Mouse (Mus musculus): Measurements from ENCODE around the gene Tmem161b.
"Not testable (repeated sequence)": the region's sequence is repeated elsewhere in the genome, so short reads cannot be mapped to it uniquely, and the experiment has no call there.

Tmem161b gene

DNA sequence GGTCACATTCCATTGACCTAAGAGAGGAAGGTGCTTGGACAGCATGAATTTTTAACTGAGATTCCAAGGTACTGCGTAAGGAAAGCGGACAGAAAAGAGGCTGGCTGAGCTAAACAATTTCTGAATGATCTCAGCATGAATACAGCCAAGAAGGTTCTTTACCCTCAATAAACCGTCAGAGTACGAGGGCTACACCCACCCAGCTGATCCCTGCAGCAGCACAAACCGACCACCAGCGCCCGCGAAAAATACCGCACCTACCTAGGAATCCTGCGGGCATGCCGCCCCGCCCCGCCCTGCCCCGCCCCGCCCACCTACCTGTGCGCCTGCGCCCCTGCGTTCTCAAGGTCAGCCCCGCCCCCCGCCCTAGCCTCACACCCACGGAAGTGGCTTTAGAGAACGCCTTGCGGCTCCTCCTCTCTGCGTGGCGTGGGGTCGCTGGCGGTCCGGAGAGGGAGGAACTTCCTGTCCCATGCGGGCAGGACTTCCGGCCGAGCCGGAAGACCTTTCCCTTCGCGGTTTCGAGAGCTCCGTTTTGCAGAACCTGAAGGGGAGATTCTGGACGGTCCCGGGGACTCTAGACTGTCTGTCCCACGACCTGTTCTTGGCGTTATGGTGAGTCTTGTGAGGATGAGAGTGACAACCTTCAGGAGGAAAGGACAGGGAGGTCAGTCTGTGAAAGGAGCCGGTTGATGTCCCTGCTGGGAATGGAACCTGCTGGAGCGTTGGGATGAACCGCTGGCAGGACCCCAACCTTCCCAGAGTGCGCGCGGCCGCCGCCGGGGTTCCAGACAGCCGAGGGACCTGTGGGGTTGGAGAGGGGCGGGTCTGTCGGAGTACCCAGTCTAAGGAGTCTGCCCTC lies at the start of gene Tmem161b:
TSS of gene Tmem161b (plus strand) at position 477 of the 862 bp plus-strand sequence.
- DNase-seq (ENCODE audit: extremely low read depth, insufficient read length, low spot score) = peak; percentile 91

DNA sequence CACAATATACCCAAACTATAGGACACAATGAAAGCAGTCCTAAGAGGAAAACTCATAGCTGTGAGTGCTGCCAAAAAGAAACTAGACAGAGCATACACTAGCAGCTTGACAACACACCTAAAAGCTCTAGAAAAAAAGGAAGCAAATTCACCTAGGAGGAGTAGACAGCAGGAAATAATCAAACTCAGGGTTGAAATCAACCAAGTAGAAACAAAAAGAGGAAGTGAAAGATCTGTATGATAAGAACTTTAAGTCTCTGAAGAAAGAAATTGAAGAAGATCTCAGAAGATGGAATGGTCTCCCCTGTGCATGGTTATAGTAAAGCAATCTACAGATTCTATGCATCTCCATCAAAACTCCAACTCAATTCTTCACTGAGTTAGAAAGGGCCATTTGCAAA lies 36.3 kb upstream of the Tmem161b start:
- not testable (repeated sequence) for DNase-seq (ENCODE audit: extremely low read depth, insufficient read length, low spot score)

DNA sequence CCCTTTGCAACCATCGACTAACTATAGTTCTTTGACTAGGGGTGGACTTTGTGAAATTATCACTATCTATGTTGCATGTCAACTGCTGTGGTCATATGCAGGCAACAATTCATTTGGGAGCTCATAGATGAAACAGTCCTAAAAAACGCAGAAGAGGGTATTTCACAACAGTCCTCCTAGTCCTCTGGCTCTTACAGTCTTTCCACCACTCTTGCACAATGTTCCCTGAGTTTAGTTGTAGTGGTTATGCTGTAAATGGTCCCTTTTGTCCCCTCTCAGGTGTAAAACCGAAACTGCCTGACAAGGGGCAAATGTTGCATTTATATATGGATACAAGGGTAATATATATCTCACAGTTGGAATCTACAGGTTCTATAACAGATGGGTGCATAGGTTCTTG lies 29.4 kb upstream of the Tmem161b start:
- DNase-seq (ENCODE audit: extremely low read depth, insufficient read length, low spot score) = no peak

DNA sequence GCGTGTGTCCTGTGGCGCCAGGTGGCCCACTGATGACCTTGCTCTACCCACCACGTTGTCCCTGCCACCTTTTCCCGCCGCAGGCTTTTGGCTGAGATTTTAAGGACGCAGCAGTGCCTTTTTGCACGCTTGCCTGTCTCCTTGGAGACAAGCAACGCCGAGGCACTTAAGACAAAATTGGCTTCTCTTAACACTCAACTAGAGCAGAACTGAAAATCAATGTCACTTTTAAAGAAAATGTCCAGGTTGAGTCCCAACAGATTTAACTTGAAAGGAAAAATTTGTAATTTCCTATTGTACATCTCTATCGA lies 541 bp downstream of the Tmem161b start:
- DNase-seq (ENCODE audit: extremely low read depth, insufficient read length, low spot score) = no peak

DNA sequence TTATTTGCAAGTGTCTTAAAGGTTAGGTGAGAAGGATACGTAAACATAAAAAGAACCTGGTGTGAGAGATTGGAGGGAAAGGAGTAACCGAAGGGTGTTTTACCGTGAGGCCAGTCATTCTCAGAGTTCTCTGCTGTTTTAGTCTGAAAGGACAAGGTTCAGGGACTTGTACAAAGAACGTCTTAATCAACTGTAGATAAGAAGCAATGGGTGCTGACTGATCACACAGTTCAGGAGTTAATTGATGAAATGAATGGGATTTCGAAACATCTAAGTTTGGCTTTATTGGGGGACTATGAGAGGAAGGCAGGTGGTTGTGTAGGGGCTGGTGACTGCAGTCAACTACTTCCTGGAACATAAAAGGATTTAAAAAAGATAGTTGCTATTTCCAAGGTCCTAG lies 922 bp downstream of the Tmem161b start:
- no peak for DNase-seq (ENCODE audit: extremely low read depth, insufficient read length, low spot score)

DNA sequence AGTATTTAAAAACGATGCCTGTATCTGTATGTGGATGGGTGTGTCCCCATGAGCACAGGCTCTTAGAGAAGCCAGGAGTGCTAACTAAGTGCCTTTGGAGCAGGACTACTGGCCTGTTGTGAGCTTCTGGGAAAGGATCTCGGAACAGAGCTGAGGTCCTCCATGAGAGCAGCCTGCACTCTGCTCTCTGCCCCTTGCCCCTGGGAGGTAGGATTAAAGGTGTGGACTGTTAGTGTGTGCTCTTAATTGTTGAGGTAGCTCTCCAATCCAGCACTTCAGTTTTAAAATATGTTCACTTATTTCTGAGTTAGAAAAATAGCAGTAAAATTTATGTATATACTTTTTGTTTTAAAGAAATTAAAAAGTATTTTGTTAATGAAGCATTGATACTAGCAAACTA lies 11.9 kb downstream of the Tmem161b start:
- no peak for DNase-seq (ENCODE audit: extremely low read depth, insufficient read length, low spot score)

DNA sequence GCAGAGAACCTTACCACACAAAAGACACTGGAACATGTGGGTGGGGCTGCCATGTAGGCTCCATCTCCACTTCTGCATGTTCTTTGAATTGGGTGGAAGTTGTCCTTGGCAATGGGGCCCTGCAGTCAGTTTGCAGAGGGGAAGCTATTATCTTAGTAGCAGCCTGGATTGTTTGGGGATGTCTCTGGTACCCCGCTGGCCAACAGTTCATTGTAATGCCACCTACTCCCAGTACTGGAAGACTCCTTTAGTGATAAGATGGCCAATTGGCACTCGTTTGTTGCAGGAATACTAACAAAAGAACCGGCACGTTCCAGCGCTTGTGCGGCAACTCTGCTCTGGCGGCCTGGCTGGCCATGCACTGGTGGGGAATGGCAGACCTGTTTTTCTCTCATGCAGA lies 14.7 kb downstream of the Tmem161b start:
- DNase-seq (ENCODE audit: extremely low read depth, insufficient read length, low spot score) = no peak

DNA sequence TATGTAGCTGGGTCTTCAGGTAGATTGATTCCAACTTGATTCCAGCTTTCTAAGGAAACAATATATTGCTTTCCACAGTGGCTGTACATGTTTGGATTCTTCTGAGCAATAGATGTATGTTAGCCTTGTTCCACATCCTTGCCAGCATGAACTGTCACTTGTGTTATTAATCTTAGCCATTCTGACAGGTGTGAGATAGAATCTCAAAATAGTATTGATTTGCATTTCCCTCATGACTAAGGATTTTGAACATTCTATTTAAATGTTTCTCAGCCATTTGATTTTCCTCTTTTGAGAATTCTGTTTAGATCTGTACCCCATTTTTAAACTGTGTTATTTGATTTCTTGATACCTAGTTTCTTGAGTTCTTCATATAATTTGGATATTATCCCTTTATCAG lies 16.1 kb downstream of the Tmem161b start:
- DNase-seq (ENCODE audit: extremely low read depth, insufficient read length, low spot score) = no peak

DNA sequence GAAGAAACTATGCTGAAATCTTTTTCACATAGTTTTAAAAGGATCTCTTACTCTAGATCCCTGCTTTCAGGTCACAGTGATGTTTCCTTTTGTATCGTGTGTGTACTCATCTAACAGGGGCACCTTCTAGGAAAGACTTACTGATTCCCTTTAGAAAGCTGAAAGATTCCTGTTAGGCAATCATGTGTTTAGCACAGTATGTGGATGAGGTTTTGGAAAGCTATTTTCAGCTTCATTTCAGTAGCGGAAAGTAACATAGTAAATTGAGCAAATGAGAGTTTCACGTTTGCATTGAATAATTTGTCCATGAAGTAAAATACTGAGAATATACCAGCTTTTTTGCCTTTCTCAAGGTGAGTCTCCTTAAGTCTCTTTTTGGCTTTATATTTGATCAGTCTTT lies 26.0 kb downstream of the Tmem161b start:
- no peak for DNase-seq (ENCODE audit: extremely low read depth, insufficient read length, low spot score)

DNA sequence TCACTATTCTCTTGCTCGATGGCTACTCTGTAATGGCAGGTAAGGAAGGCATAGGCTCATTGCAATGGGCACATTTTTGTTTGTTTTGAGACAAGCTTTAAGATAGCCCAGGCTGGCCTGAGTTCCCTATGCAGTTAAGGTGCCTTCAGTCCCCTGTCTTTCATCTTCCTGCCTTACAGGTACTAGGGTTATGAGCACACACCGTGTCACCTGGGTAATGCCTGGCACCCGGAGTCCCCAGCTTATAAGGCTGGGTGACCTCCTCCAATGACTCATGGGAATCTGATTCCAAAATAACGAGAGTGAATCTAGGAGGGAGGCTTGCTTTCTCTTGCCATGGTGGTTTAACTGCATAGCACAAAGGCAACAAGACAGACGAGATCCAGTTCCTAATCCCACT lies 29.2 kb downstream of the Tmem161b start:
- no peak for DNase-seq (ENCODE audit: extremely low read depth, insufficient read length, low spot score)

DNA sequence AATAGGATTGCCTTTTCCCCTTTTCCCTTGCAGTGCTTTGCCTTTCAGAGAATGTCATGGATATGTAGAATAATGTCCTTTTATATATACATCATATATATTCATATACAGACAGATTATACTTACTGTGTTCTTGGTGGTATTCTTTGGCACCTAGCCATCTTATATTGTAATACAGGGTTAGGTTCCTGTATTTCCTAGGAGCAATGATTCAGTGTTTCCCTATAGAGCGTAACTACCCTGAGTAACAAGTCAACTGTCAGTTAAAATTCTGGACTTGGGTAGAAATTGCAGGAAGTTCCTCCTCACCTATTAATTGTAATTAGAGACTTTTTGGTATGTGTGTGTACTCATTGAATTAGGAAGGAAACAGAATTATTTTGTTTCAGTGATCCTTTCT lies 33.0 kb downstream of the Tmem161b start:
- DNase-seq (ENCODE audit: extremely low read depth, insufficient read length, low spot score) = no peak

DNA sequence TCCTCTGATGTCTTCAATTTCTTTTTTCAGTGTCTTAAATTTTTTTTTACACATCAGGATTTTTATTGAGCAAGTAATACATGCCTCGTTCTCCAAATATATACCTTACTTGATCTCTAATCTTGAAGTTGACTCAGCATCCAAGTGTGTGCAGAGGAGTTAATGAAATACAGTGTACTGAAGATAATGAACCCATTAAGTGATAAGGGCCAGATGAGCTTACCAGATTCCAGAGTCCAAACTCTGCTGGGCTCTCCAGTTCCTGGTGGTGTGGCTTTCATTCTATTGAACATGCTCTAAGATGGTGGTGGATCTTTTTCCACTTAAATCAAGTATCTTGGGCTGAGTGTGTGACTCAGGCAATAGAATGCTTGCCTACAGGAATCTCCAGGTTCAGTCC lies 42.3 kb downstream of the Tmem161b start:
- not testable (repeated sequence) for DNase-seq (ENCODE audit: extremely low read depth, insufficient read length, low spot score)

DNA sequence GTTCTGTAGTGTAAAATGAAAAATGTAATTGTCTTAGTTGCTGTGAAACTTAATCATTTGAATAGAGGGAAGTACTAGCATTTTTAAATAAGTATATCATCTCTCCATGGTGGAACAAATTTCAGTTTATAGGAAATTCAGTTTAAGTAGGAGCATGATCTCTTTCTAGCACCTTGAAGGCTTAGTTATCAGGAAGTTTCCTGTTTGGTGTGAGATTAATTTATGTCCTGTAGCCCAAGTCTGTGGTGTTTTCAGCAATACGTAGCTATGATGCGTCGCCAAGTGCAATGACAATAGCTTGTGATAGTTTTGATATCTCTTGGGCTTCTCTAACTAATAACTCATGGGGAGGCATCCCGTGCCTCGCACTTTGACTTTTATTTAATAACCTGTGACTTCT lies 54.1 kb downstream of the Tmem161b start:
- no peak for DNase-seq (ENCODE audit: extremely low read depth, insufficient read length, low spot score)

DNA sequence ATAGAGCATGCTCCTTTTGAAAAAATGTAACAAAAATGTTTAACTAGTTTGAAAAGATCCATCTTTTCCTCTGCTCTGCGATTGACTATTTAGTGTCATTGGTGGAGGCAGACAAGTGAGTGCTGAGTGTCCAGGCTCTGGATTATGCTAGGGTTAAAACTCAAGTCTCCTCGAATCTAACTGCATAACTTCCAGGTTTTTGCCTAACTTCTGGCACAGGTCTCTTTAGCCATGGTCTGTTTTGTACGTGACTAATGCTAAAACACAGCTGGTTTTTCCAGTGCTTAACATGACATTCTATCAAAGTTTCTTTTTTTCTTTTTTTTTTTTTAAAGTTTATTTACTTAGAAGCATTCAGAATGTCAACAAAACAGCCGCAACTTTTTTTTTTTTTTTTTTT lies 58.3 kb downstream of the Tmem161b start:
- no peak for DNase-seq (ENCODE audit: extremely low read depth, insufficient read length, low spot score)

DNA sequence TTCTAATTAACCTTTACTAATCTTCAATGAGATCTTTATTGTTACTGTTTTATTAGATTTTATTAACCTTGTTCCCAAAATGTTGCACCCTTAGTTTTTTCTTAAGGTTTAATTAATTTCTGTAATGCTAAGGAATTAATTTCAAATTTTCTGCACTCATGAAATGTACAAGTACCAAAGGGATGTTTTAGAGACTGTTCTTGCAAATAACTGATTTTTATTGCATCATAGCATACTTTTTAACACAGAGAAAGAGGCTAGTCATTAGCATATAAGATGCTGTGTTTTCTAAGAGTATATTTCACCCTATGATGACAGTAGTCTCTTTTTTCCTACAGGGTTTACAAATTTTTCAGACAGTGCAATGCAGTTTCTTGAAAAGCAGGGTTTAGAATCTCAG lies 60.9 kb downstream of the Tmem161b start:
- no peak for DNase-seq (ENCODE audit: extremely low read depth, insufficient read length, low spot score)

DNA sequence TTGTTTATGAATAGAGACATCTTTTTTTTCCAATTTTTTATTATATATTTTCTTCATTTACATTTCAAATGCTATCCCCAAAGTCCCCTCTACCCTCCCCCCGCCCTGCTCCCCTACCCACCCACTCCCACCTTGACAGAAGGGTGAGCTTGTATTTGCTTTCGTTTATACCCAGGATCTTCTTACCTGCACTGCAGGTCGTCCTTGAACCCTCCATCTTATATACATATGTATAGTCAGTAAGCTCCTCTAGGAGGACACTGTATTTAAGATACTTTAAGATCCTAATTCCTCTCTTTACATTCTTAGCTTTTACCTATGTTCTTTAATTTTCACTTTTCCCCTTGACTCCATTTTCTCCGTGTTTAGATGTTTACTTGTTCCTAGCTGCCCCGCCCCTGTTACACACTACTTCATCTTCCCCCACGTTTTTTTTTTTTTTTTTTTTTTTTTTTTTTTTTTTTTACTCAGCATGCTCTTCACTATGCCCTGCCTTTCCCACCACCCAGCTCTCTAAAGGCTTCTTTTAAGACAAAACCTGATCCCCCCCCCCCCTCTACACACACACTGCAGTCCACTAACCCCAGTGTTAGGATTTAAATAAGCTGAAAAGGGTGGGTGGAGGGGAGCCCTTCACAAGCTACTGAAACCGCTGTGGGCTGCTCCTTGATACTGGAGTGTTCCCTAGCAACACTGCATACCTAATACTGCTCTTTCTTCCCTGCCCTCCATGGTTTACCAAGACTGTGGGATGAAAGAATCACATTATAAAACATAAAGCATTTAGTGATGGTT lies 62.9 kb downstream of the Tmem161b start:
- no peak for DNase-seq (ENCODE audit: extremely low read depth, insufficient read length, low spot score)

DNA sequence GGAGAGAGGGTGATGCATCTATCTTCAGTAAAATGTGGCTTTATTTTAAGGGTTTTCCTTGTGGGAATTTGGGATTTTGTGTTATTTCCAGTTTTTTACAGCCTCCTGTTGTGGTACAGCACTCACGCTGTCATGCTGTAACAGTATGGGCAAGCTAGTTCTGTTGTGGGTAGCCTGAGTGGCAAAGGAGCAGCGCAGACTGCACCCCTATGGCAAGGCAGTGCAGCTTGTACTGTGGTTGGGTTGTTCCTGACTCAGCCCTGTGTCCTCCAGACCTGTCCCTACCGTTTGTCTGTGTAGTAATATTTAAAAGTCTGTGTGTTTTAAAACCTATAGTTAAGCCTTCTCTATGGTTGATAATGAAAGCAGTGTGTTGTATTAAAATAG lies 63.5 kb downstream of the Tmem161b start:
- no peak for DNase-seq (ENCODE audit: extremely low read depth, insufficient read length, low spot score)

DNA sequence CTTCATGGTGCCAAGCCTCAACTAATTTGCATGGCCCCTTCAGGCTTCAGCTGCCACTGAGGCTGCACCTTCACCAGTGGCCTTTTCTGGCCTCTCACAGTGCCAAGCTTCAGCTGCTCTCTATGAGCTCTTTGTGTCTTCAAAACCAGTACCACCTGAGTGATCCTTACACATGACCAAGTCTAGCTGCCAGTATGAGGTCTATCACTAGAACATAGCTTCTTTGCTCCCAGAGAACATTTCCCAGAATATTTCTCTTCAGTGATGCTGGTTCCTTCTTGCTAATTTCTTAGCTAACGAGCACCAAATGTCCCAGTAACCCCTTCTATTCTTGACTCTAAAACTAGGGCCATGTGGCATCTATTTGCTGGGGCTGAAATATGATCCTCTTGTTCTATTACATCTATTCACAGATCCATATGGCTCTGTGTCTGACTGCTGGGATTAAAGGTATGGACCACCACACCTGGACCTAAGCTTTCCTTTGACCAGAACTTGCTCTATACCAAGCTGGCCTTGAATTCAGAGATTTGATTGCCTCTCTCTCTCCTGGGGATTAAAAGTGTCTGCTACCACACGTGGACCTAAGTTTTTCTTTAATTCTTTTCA lies 77.5 kb downstream of the Tmem161b start:
- no peak for DNase-seq (ENCODE audit: extremely low read depth, insufficient read length, low spot score)

DNA sequence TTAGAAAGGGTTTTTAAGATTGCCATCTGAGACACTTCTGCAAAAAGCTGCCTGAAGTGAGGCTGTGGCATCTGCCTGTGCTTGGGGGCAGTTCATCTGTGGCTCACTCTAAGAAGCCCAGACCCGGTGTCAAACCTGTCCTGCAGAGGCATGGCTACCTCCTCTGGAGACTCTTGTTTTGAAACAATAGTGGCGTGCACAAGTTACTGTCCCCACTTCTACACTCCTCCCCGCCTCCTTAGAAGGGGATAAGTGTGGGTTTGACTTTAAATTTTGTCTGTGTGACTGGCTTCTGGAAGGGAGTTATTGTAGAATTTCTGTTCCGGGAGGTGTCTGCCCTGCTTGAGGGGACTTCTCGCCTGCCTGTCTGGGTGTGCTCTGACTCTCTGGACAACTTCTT lies 121.2 kb downstream of the Tmem161b start:
- DNase-seq (ENCODE audit: extremely low read depth, insufficient read length, low spot score) = no peak

DNA sequence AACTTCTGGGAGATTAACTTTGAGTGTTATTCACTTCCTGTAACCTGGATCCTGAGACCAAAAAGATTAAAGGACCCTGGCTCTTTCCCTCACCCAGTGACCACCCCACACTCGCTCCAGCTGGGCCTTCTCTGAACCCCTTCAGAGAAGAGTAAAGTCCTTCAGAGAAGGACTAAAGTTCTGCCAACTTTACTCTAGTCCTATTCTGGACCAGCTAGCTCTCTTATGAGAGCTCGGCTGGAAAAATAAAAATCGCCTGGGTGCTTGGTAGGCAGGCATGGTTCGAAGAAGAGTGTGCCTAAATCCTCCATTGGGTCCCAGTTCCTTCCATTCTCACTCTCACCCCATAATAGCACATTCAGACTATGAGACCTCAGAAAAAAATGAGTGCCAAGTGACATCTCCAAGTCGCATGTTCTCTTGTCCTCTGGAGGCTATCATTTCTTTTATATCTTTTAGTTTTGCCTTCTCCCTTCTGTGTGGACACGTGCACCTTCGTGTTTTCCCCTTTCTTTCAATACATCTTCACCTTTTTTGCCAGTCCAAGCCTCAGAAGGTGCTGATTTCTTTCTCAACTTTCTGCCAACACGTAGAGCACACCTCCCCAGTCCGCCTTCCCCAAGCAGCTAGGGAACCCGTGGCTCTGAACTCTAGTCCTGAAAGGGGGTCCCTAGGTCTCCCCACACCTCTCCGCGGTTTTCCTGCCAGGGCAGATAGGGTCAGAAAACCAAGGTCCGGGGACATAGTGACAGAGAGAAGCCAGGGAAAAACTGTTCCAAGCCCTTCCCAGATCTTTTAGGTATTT lies 121.8 kb downstream of the Tmem161b start:
- no peak for DNase-seq (ENCODE audit: extremely low read depth, insufficient read length, low spot score)

DNA sequence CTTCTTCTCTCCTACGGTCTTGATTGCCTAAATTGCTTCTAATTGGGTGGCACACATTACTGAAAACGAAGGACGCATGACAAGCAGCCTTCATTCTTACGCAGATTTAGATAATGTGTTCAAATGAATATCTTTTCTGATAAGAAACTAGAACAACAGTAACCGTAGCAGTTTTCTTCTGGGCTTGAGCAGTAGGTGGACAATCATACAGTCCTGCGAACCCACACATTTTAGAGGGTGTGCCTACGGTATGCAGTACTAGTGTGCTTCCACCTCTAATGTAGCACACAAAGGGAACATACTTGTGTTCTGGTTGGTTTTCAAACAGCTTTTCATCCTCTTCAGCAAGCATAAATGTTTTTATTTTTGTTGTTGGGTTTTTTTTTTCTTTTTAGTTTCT lies 122.6 kb downstream of the Tmem161b start:
- DNase-seq (ENCODE audit: extremely low read depth, insufficient read length, low spot score) = no peak

All from 3134 (cell line).